Mouse (Mus musculus): ENCODE data around the gene Tle6. TPM values are rescaled to one million over a fixed set of nuclear protein-coding genes. Genes with fewer than 3 reads are reported as not detected.

The Tle6 gene
- total RNA-seq, 2 experiments from 2014 or later: 5.2 to 6.6 TPM

DNA sequence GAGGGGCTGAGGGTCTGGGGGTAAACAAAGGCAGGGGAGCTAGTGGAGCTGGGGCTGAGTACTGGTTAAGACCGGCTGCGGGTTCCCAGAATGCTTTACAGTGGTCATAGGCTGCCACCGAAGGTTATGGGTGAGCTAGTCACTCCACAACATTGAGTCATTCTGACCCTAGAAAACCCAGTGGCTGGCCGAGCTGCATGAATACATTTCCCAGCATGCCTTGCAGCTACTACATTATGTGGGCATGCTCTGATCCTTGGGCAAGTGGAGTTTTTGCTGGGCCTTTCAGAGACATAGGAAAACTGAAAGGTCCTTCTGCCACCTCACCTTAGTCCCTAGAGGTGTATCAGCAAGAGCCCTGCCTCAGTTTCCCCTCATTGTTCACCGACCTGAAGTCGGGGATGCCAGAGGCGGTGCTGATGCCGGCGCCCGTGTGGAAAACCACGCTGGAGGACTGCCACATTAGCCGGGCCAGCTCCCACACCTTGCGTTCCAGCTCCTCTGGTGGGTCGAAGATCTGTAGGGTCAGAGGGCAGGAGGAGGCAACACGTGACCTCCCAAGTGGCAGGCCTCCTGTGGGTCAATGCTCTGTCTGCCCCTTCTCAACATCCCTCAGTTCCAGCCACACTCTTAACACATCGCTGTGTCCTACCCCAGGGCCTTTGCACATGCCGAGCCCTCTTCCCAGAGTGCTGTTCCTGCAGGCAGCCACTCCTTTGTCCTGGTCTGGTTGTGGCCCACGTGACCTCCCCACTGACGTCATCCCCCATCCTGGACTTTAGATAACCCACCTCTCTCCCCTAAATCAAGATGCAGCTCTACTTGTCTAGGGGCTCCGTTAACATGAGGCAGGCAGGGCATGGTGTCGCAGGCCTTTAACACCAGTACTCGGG lies 25.5 kb upstream of the Tle6 start:
- DNase-seq (ENCODE audit: low spot score in 2 of 2): no peak

DNA sequence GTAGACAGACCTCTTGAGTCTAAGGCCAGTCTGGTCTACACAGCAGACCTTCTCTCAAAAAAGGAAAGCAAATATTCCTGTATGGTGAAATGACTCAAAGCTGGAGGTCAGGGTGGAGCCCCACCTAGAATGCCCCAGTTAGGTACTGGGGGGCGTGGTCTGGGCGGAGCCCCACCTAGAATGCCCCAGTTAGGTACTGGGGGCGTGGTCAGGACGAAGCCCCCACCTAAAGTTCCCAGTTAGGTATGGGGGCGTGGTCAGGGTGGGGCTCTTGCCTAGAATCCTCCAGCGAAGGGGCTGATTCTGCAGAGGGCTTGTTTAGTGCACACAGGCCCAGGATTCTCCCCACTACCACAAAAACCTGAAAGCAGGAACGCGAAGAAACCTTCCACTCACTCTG lies 22.6 kb upstream of the Tle6 start:
- no peak for DNase-seq (ENCODE audit: low spot score in 2 of 2)

DNA sequence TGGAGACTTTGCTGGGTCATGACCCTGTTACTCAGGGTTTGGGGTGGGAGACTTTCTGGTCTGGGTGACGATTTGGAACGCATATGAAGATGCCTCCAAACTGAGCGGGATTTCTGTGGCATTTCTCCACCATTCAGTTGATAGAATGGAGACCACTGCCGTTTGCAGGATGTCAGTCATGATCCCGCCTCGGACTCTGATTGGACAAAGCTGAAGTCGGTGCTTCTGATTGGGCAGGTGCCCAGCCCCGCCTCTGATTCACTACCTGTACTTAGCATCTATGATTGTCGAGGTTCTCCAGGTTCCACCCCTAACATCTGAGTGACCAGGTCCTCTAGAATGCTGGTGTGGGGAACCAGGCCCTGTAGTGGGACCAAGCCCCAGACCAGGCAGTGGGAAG lies 19.9 kb upstream of the Tle6 start:
- no peak for DNase-seq (ENCODE audit: low spot score in 2 of 2)

DNA sequence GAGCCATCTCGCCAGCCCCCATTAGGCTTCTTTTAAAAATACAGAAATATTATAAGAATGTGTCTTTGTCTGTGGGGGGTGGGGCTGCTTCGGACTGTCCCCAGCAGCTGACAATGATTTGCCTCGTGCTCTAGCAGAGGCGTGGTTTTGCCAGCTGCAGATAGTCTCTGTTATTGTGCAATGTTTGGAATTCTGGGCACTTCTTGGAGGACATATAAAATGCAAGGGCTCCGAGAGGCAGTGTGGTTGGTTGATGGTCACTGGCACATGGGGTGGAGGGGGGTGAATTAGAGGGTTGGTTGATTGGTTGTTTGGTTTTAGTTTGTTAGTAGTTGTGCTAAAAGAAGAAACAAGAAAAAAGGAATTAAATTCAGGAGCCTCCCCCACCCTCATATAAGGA lies 19.1 kb upstream of the Tle6 start:
- DNase-seq (ENCODE audit: low spot score in 2 of 2): no peak

DNA sequence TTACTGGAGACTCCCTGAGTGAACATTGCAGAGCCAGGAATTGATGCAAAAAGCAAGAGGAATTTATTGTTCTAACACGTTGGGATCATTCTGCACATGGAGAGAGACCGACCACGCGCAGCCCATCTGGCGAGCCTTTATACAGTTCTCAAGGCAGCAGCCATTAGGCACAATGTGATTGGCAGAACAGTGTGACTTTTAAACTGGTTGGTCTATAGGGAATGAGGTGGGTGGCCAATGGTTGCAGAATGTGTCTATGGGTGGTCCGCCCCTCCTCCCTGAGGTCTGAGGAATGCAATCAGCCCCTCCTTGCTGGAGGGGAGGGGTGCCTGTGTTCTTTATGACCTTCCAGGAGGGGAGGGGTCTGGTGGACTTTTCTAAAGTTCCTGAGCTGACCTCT lies 14.6 kb upstream of the Tle6 start:
- no peak for DNase-seq (ENCODE audit: low spot score in 2 of 2)

DNA sequence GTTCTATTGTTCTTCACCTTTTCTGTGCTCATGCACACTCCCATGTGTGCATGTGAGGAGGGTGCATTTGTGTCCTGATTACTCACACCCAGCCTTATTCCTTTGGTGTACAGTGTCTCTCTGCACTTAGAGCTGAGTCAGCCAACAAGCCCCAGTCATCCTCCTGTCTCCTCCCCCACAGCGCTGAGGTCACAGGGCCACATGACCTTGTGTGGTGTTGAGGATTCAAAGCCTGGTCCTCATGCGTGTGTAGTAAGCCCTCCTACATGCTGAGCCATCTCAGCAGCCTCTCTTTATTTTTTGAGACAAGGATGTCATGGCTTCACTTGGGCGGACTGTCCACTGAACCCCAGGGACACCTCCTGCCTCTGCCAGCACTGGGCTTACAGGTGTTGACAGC lies 11.9 kb upstream of the Tle6 start:
- no peak for DNase-seq (ENCODE audit: low spot score in 2 of 2)

DNA sequence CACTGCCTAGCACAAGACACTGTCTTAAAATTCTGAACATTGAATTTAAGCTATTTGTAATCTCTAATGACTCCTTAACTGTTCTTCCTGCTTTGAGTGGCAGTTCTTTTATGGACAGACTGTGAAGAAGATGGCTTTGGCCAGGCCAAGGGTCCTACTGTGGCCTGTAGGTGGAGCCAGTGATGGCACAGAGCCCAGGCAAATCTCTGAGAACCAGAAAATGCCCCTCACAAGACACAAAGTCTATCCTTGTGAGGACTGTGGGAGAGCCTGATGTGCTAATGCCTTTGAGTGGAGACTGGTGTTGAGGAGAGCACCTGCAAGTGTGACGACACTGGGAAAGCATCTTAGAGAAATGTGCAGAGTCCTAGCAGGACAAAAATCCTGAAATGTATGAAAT lies 7.4 kb upstream of the Tle6 start:
- DNase-seq (ENCODE audit: low spot score in 2 of 2): no peak

DNA sequence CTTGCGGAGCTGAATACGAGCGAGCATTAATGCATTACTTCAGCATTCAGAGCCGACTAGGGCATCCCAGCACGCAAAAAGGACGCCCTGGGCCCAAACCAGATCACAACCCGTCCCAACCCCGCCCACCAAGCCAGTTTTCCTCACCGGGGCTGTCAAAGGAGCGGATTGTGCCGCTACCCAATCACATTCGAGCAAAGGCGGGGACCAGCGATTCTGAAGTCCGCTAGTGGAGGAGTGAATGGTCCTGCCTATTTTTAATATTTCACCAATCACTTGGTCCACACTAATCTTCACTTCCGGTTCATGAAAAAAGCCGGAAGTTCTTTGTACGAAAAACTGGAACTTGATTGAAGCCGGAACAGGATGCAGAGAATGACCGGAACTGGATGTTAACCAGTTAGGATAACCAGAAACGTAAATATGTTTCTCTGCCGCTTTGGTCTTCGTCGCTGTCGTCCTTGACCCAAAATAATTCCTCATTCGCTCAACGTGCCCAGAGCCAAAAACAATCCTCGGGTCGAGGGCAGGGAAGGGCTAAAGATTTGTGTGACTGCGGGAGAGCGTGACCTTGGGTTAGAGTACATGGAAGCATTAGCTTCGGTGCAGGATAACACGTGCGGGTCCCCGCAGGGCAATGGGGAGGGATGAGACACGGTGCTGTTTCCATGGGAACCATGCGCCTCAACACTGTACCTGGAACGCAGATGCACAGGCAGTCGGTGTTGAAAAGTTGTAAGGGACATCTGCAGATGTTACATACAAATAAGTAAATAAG lies 5.3 kb upstream of the Tle6 start, which contains the start of gene BC025920:
Gene BC025920, plus strand, starts transcription at position 297 of the 778 bp plus-strand sequence.
- DNase-seq (ENCODE audit: low spot score in 2 of 2): peak; percentile 83 to 93

DNA sequence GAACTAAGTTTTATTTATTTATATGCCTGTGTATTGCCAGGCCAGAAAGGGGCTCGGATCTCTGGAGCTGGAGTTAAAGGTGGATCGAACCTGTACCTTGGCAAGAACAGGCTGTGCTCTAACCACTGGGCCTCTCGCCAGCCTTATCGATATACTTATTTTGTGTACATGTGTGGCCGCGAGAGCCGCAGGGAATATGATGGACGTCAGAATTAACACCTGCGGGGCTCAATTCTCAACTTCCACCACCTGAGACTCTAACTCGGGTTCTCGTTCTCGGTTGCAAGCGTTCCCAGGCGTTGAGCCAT lies 4.7 kb upstream of the Tle6 start:
- DNase-seq (ENCODE audit: low spot score in 2 of 2): no peak

DNA sequence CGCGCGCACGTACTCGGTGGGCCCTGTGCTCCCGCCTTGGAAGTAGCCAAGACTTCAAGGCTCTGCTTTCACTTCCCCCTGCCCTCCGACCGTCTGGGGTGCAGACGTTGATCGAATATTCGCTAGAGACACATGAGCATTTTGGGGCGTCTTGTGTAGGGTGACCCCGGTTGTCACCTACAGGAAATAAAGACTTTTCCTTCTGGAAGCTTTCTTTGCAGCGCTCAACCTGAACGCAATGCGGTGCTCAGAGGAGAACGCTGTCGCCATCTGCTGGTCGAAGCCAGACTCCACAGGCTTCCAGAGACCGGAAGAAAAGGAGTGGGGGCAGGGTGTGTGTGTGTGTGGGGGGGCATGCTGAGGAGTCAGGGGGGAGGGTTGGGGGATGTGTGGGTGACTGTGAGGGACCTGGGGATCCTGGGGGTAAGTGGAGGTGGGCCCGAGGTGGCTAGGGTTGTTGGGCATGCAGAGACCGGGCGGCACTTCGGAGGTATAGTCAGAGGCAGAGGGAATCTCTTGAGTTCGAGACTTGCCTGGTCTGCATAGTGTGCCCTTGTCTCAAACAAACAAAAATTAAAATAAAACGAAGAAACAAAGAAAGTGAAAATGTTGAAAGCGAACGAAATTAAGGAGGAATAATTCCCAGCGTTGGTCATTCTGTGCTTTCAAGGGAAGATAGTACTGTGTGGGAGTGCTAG lies 4.2 kb upstream of the Tle6 start:
- peak; percentile 68 to 86 for DNase-seq (ENCODE audit: low spot score in 2 of 2)

DNA sequence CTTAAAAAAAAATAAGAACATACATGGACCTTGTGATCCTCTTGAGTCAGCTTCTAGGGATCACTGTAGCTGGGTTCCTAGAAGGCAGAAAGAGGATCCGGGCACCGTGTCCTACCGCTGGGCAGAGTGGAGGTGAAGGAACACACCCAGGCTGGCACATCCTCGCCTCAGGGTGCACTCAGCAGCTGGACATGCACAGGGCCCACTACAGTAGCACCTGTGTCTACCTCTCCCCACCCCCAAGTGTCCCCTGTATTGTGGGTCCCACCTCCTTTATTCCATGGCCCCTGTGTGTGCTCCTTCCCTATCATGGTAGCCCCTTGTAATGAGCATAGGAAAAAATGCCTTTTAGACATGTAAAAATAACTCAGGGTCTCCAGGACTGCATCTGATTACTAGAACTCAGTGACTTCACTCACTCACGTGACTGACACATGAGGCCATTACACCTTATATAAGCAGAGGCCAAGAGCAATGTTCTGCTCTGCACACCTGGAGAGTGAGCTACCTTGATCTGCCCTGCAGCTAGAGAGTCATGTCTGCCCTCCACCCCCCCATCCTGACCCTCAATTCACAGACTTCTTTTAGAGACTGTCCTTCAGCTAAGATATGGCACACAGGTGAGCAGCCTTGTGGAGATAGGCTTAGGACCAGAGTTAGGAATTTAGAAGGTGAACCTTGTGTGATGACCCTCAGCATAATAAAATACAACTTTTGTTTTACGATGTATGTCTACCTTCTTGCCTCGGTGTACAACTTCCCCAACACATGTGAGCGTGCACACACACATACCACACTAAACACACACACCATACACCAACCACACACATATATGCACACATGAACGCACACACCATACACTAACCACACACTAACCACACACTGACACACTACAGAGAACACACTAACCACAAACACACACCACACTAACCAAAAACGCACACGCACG lies 3.4 kb upstream of the Tle6 start:
- no peak for DNase-seq (ENCODE audit: low spot score in 2 of 2)

DNA sequence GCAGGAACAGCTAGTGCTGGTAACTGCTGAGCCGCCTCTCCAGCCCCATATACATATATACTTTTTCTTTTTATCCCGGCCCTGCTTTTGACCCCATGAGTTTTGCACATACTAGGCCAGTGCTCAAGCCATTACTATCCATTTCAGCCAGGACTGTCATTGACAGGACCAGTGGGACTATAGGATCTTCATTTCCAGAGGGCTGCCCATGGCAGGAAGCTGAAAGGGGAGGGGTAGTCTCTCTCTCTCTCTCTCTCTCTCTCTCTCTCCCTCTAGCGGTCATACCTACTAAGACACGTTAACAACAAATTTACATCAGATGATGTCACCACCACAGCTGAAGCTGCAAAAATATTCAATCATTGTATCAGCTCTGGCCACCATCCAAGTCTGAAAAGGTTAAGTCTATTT lies 1.9 kb upstream of the Tle6 start:
- DNase-seq (ENCODE audit: low spot score in 2 of 2): no peak

DNA sequence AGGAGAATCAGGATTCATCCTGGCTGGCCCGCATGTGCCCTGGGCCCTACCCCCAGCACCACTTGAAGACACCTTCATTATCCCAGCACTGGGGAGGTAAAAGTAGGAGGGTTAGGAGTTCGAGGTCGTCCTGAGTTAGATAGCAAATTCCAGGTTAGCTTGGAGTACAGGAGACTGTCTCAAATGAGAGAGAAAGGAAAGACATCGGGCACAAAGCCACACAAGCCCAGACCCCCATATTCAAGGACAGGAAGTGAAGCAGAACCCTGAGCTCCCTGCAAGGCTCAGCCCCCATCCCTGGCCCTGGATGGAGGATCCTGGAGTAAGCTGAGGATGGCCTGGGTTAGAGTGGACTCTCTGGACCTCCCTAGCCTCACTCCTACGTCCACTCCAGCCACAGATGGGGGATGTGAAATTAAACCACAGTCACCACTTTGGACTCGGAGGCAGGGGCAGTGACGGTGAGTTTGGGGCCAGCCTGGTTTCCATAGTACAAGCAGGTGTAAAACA lies 578 bp upstream of the Tle6 start:
- DNase-seq (ENCODE audit: low spot score in 2 of 2): no peak

DNA sequence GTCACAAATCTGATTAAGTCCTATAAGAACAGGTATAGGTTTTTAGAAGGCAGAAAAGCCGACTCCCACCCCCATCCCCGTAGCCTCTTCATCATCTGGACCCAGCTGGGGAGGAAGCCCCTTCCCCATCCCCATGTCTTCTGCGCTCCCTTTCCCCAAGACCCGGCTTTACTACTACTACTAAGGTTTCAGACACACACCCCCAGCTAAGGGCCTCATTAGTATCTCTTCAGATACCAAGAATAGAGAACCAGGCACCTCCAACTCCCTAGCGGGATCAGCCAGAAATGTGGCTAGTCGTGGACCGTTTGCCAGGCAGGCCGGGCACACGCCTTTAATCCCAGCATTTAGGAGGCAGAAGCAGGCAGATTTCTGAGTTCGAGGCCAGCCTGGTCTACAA lies 777 bp downstream of the Tle6 start:
- no peak for DNase-seq (ENCODE audit: low spot score in 2 of 2)

DNA sequence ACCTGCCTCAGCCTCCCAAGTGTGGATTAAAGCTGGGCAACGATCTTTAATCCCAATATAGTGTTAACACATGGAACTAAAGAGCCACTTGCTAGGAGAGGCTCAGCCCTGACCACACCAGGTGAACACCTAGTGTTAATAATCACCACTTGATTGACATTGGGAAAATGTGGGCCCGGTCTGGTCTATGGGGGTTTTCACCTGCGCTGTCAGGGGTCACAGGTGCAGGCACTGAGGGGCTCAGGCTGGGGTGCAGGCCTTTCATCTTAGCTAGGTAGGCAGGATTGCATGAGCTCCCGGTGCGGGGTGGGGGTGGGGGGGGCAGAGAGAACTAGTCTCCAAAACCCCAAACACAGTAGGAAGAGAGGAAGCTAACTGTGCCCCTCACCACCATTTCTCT lies 1.2 kb downstream of the Tle6 start:
- no peak for DNase-seq (ENCODE audit: low spot score in 2 of 2)

DNA sequence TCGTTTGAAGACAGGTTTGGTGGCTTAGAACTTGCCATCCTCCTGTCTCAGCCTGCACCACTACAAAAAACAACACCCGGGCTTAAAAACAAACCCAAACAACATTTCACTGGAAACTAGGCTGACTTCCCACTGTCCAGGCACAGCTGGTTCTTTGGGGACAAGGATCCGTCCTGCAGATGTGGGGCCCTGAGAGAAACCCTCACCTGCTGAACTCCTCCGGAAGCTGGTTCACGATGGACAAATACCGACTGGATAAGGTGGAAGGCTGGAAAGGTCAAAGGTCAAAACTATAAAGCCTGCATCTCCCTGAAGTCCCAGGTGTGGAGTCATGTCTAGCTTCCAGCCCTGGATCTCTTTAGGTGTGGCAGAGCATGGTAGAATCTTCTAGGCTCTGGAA lies 2.0 kb downstream of the Tle6 start:
- DNase-seq (ENCODE audit: low spot score in 2 of 2): no peak

DNA sequence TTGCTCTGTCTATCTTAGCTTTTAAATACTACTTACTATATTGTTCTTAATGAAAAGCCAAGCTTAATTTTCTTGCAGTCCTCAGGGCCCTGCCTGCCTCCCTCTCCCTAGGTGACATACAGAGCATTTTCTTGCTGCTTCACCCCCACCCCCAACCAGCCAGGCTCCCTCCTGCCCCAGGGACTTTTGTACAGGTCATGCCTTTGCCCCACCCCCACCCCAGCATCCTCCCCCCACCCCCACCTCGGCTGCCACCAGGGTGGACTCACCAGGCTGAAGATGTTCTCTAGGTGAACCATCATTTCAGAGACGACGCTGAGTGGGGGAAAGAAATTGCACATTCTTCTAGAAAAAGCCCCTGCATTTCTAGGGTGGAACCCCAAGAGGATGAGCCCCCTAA lies 2.5 kb downstream of the Tle6 start:
- DNase-seq (ENCODE audit: low spot score in 2 of 2): no peak

DNA sequence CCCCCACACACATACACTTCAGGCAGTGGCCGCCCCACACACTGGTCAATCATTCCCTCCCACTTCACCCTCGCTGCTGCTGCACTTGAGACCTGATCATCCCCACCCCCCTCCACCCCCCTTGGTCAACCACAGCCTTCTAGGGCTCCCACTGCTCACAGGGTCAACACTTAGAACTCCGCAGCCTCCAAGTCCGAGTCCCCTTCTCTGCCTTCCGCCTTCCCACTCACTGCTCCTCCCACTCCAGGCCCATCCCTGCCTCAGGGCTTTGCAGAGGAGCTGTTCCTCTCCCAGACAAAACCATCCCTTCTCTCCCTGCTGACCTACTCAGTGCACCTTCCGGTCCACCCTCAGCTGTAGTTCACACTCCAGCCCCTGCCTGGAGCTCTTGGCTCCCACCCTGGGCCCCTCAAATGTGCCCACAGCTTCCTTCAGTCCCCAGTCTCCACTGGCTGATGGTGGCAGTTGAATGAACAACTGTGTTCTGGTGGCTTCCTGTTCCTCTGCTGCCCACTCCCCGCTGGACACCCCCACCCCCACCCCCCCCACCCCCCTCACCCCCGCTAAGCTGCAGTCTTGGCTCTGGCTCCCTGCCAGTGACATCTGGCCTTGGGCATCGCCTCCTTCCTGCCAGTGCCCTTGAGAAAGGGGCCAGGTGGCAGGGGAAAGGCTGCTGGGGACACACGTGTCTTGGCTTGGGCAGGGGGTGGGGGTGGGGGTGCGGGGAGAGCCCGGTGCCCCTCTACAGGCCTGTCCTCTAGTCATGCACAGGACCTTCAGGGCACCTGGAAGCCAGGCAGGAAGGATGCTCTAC lies 3.5 kb downstream of the Tle6 start:
- peak in 1 of 2 experiments; percentile 42 for DNase-seq (ENCODE audit: low spot score in 2 of 2)

DNA sequence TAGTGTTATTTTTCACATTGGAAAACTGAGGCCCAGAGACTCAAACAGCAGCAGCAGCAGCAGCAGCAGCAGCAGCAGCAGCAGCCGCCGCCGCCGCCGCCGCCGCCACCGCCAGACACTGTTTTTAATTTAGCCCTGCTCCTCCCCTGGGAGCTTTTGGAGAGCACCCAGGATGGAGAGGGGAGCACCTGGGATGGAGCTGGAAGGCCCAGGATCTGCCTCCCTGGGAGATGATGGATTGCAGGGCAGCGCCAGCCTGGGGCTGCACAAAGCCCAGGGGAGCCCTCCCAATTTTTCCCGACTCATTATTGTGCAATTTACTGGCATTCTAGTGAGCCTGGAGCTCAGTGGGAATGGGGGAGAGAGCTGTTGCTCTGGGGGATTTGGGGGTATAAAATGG lies 4.3 kb downstream of the Tle6 start:
- no peak for DNase-seq (ENCODE audit: low spot score in 2 of 2)

DNA sequence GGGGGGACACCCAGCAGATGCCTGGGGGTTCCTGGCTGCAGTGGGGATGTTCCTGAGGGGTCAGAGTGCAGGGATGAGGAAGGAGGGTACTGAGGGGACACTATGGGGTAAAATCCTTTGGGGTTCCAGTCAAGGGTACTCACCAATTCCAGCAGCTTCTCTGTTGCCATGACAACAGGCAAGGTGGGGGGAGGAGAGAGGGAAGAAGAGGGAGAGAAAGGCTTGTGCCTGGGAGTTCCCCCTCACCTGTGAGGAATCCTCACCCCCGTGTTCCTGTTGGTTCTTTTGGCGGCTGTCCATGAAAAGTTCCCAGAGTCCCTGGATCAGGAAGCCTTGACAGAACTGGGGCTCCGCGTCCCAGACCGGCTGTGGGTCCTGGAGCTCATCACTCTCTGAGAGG lies 5.3 kb downstream of the Tle6 start:
- no peak for DNase-seq (ENCODE audit: low spot score in 2 of 2)
